Mouse (Mus musculus) ovary, postnatal 14 days (tissue): ENCODE results near the gene Atp5j.

Experiments
- DNase-seq: peaks from one replicate; pipeline ENCODE4 v3.0.0; 2022; ENCODE audit warnings: low spot score

Atp5j gene

GRCm38 (mm10) chr16:84835441-84835822 is at the start of gene Atp5j:
TSS of gene Atp5j (minus strand) at chr16:84835625.
- peak; percentile 73 for DNase-seq

DNA sequence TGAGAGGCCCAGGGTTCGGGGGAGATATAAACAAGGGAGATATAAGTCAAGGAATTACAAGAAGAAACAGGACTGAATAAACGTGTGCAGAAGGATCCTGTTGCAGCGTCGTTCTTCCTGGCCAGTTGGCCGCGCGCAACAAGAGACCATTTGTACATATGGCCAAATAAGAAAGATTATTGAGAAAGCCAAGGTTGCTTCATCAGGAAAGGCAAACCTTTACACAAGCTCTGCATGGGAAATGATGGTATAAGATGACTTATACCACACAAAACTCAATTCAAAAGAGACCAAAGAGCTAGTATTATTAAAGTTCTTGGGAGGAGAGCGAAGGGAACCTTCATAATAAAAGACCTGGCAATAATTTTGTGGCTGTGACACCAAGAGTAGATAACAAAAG is 49.1 kb upstream of the Atp5j start:
- no peak for DNase-seq

DNA sequence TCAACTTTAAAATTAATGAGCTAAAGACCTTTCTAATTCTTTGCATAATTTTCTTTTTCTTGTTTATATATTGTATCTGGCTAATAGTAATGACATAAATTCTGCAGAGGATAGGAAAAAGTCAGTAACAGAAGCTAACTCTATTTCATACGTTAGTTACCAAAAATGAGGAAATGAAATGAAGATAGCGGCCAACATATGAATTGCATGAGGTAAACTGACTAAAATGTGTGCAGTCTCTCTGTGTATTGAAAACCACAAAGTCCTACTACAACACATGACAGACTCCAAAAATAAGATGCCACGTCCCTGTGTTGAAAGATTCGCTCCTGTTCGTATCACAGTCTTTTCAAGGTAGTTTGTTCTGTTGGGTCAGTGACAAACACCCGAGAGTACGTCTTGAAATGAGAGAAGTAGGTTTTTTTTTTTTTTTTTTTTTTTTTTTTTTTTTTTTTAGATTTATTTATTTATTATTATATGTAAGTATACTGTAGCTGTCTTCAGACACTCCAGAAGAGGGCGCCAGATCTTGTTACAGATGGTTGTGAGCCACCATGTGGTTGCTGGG is 46.4 kb upstream of the Atp5j start:
- DNase-seq = no peak

DNA sequence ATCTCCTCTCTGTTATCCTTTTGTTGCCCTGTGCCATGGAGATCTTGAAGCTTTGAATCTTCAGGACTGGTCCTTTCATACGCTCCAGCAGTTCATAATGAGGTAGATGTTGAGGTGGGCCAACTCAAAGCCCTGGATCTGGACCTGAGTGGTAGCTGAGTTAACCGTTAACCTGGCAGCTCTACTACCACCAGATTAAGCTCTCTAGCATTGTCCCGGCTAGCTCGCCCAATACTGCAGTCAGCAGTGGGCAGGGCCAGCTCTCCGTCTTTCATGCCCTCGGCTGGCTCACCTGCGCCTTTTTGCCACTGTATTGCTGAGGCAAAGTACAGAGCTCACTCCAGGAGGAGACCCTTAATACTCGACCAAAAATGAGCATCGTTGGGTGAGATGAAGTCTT is 45.7 kb upstream of the Atp5j start:
- no peak for DNase-seq

GRCm38 (mm10) chr16:84879146-84879545 is 43.7 kb upstream of the Atp5j start:
- peak; percentile 61 for DNase-seq

GRCm38 (mm10) chr16:84876082-84876481 is 40.7 kb upstream of the Atp5j start:
- no peak for DNase-seq

DNA sequence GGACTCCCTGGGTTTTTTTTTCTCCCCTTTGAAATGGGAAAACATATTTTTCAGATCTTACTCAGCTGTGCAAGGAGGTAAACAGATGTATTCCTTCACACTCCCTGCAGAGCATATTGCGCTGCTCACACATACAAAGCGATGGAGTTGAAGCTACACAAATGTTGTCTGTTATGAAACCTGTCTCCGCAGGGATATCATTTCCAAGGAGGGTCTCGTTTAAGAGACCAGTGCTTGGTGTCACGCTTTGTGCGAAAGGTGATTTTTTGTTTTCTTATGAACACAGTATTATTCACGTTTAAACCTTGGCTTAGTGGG is 40.3 kb upstream of the Atp5j start:
- DNase-seq = no peak

GRCm38 (mm10) chr16:84875012-84875717 is 39.7 kb upstream of the Atp5j start:
- DNase-seq = no peak

DNA sequence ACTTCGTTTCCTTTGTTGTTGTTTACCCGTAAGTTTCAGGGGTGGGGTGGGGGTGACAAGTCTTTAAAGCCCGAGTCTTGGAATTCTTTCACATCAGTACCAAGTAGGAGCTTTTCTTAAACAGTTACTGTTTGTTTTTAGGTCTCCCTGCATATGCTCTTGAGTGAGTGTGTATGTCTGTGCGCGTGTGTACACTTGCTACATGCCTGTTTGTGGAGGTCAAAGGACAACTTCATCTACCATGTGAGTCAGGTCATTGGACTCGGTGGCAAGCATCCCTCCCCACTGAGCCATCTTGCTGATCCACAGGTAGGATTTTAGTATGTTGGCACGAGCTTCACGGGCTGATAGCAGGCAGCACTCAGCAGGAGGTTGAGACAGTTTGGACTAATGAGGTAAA is 38.4 kb upstream of the Atp5j start:
- no peak for DNase-seq

DNA sequence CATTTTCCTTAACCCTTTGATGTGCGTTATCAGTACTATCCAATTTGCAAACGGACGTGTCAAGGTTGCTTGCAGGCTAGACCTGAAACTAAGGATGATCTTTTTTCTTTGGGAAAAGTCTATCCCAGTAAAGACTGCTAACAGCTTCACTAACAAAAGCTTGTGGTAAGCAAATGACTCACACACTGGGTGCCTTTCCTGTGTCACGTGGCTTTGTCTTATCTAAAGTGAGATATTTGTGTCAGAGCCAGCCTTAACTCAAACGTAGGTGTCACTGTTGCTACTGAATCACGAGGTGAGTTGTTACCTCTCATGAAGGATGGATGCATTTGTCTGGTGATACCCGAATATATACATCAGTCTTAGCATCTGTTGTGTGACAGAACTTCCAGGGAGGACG is 29.2 kb upstream of the Atp5j start:
- no peak for DNase-seq

GRCm38 (mm10) chr16:84853492-84853891 is 18.1 kb upstream of the Atp5j start:
- no peak for DNase-seq

- no peak for DNase-seq
These were observed 3.2 kb upstream of the Atp5j start for GRCm38 (mm10) chr16:84838576-84838975.

DNA sequence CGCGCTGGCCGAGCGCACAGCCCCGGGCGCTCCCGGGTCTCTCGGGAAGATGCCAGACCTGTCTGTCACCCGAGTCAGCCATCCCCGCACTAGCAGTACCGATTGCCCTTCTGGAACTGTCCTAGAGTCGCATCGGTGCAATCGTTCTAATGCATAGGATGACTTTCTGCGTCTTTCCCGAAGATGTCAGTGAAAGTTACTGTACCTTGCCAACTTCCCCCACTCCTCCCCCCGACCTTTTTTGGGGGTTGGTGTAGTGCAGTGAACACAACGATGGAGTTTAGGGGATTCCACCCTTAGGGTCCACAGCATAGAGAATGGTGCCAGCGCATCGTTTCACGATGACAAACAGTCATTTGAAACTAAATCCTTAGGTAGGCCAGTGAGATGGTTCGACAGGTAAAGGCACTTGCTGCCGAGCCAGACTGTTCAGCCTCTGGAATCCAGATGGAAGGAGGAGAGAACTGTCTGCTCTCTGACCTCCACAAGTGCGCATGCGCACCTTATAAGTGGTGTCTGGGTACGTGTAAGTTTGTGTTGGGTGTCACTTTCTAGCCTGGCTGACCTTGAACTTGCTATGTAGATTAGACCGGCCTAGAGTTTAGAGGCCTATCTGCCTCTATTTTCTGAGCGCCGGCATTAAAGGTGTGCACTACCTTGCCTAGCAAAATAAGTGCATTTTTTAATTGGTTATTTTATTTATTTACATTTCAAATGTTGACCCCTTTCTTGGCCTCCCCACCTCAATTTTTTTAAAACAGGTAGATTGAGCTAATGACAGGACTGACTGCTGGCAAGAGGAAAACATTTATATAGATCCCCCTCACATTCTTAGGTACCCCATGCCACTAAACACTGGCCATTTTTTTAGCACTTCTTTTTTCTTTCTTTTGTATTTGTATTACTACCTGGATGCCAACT is 658 bp upstream of the Atp5j start:
- DNase-seq = peak; percentile 42

DNA sequence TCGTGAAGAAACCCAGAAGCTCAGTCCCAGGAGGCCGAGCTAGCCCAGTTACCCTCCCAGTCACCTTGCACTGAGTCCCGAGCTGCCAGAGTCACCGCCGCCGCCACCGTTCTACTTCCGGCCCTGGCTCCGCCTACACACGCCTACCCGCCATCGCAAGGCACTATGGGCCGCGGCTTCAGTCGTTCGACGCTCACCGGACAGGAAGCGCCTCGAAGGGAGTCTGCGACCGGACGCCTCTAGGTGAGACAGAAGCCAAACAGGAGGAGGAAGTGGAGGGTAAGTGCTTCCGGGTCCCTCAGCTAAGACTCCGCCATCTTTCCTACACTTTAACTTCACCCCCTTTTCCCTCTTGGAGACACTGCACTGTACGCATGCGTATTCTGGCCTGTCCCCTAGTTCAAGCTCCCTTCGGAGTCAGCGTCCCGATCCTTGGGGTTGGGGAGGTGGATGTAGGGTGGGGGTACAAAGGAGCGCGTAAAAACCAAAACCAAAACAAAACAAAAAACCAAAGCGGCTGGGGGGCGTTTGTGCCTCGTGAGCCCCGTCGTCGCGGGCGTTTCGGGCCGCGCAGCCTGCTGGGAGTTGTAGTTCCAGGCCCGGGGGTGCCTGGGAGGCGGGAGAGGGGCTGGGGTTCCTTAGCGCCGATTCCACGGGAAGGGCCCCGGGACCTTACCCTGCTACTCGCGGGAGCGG is 532 bp downstream of the Atp5j start, which contains the start of gene Gabpa:
Gene Gabpa, plus strand, starts transcription at position 181 of the 696 bp plus-strand sequence.
- DNase-seq = peak; percentile 71

DNA sequence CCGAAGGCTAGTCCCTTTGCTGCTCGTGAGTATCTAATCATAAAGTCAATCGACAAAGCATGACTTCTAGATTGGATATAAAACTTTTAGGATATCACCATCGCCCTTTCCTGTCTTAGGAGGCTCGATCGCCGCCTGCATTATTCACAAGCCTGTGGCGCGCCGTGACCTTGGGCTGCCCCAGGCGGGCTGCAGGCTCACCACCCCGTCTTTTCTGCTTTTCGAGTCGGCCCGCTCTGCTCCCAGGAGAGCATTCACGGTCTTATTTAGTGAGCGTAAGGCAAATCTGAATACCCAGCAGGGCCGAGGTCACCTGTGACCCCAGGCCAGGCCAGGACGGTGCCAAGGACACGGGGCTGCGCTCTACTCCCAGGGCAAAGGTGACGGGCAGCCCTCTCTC is 1.1 kb downstream of the Atp5j start:
- DNase-seq = no peak

- DNase-seq = no peak
These were observed 2.7 kb downstream of the Atp5j start for GRCm38 (mm10) chr16:84832736-84833135.

GRCm38 (mm10) chr16:84831696-84832095 is 3.7 kb downstream of the Atp5j start:
- no peak for DNase-seq

- DNase-seq = peak; percentile 22
These were observed 10.4 kb downstream of the Atp5j start for GRCm38 (mm10) chr16:84825009-84825408.

DNA sequence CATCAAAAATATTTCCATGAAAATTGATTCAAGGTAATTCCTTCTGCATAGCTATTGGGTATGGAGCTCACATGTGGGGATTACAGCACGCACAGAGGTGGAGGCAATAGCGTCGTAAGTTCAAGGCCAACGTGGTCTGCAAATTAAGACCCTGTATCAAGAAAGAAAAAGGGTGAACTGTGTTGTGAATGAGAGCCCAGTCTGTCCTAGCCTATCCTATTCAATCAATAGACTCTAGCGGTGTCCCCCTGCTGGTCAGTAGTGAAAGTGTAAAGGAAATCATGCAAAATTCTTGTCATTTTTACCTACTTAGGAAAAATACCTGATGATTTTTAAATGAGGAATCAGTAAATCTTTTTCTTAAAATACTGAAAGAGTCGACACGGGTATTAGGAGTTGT is 18.0 kb downstream of the Atp5j start:
- DNase-seq = no peak

DNA sequence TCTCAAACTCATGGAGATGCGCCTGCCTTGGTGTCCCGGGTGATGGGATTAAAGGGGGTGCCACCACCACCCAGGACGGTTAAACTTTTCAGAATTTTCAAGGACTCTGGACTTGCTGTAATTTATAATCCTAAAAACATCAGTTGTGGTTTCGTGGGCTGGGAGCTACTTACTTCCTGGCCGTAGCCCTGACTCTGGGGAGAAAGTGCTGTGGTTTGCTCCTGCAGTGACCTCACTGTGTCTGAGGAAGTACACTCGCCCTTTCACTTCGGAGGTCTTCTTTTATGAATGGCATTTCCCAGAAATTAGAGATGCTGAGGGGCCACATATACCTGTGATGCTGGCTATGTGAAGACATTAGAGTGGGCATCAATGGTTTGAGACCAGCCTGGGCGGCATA is 20.9 kb downstream of the Atp5j start:
- no peak for DNase-seq

- no peak for DNase-seq
These were observed 21.6 kb downstream of the Atp5j start for GRCm38 (mm10) chr16:84813852-84814251.

GRCm38 (mm10) chr16:84810254-84810653 is 25.2 kb downstream of the Atp5j start:
- no peak for DNase-seq
